Mouse (Mus musculus) heart, embryonic 16.5 days (tissue): ENCODE results near the gene Tmed1. TPM values are rescaled to one million over a fixed set of nuclear protein-coding genes. Genes with fewer than 3 reads are reported as not detected.
A peak's percentile ranks its signal among the peaks of the same experiment; 100 is the strongest.
"Not testable (repeated sequence)": the region's sequence is repeated elsewhere in the genome, so short reads cannot be mapped to it uniquely, and the experiment has no call there.

Experiments used
- ATAC-seq: fragments of 200-750 bp; cut with Nextera tagmentation; replicated peaks from 2 replicates; pipeline ENCODE4 v1.8.0; 2017; ENCODE audit warnings: moderate number of reproducible peaks; ENCODE audit not compliant: insufficient read depth, low FRiP score; ENCODE audit errors: extremely low read depth
- H3K27ac ChIP-seq: fragments of 300-500 bp; sonication (generic); 2 replicates; pipeline ENCODE4 v1.5.1; 2014; ENCODE audit warnings: mild to moderate bottlenecking, low read length, control low read depth, moderate library complexity
- H3K27me3 ChIP-seq: fragments of 300-500 bp; sonication (generic); 2 replicates; pipeline ENCODE4 v1.6.1; 2014; ENCODE audit warnings: low read length, mixed read lengths; ENCODE audit not compliant: control insufficient read depth, insufficient read depth
- H3K36me3 ChIP-seq: fragments of 300-500 bp; sonication (generic); 2 replicates; pipeline ENCODE4 v1.6.1; 2014; ENCODE audit not compliant: control insufficient read depth, insufficient read depth
- H3K4me1 ChIP-seq: fragments of 300-500 bp; sonication (generic); 2 replicates; pipeline ENCODE4 v1.6.1; 2014; ENCODE audit warnings: low read length, mixed read lengths; ENCODE audit not compliant: control insufficient read depth, insufficient read depth
- H3K4me2 ChIP-seq: fragments of 300-500 bp; sonication (generic); 2 replicates; pipeline ENCODE4 v1.6.1; 2014; ENCODE audit warnings: low read depth, mild to moderate bottlenecking, control low read depth, low read length
- H3K4me3 ChIP-seq: fragments of 300-500 bp; sonication (generic); 2 replicates; pipeline ENCODE4 v1.5.1; 2014; ENCODE audit warnings: mild to moderate bottlenecking, control low read depth, low read length
- H3K9ac ChIP-seq: fragments of 300-500 bp; sonication (generic); 2 replicates; pipeline ENCODE4 v1.6.1; 2014; ENCODE audit warnings: low read length, control low read depth
- H3K9me3 ChIP-seq: fragments of 300-500 bp; sonication (generic); replicated peaks from 2 replicates; pipeline ENCODE4 v1.6.1; 2016; ENCODE audit warnings: low read length; ENCODE audit not compliant: control insufficient read depth
- WGBS: fragments of 180-500 bp; shearing (Covaris S2); extraction: QIAGEN DNeasy Blood & Tissue Kit; methylation state at CpG from one replicate; pipeline ENCODE4 v1.1.7; 2014; 5-methylcytosine and 5-hydroxymethylcytosine counted together
- microRNA-seq: library from miRNA; unstranded; fragments of <30 nt; microRNA quantifications from one replicate; pipeline ENCODE4, GENCODE M21; 2017
- polyA plus RNA-seq: library from polyadenylated mRNA; unstranded; fragments of >200 nt; fragmentation: Nextera tagmentation; extraction: Ambion mirVana; gene quantifications from 2 replicates; pipeline ENCODE4 v1.2.1, GENCODE M21; 2015

Gene Tmed1
- polyA plus RNA-seq, 1 experiment from 2014 or later: 81.2 TPM

- Histone ChIP-seq H3K36me3 (peaks cover 53% of the 10 kb centered on the region), H3K9me3 (no peaks in the 10 kb centered on the region), H3K27ac (no peak overlapping the region), H3K4me1 (no peaks in the 10 kb centered on the region), H3K9ac (no peak overlapping the region), H3K27me3 (no peaks in the 10 kb centered on the region), H3K4me2 (no peak overlapping the region), H3K4me3 (no peak overlapping the region)
- WGBS: 86% methylated on average over 20 of the region's 20 CpGs
- no peak for ATAC-seq
Observed at GRCm38 (mm10) chr9:21469032-21470024, 40.7 kb downstream of the Tmed1 start.

- not testable (repeated sequence) for H3K9me3 ChIP-seq, ATAC-seq, H3K4me3 ChIP-seq, H3K4me2 ChIP-seq, H3K27ac ChIP-seq, H3K27me3 ChIP-seq, H3K9ac ChIP-seq
- Histone ChIP-seq H3K36me3 (peaks cover 25% of the 10 kb centered on the region), H3K4me1 (peaks cover 27% of the 10 kb centered on the region)
- 89% methylated on average over 7 of the region's 7 CpGs for WGBS
Observed at GRCm38 (mm10) chr9:21464565-21464928, 45.5 kb downstream of the Tmed1 start.

- peak overlapping the region; percentile 86 for H3K27ac ChIP-seq
- WGBS: 75% methylated on average over 3 of the region's 3 CpGs
- H3K9ac ChIP-seq: no peak overlapping the region
Observed at GRCm38 (mm10) chr9:21463766-21464564, 46.1 kb downstream of the Tmed1 start.

GRCm38 (mm10) chr9:21463138-21463590 is 46.9 kb downstream of the Tmed1 start:
- peak; percentile 89 for ATAC-seq
- H3K9ac ChIP-seq: peak overlapping the region; percentile 50
- peak overlapping the region; percentile 86 for H3K27ac ChIP-seq
- peaks cover 27% of the 10 kb centered on the region for H3K4me1 ChIP-seq
- no peak overlapping the region for H3K4me3 ChIP-seq
- H3K4me2 ChIP-seq: peak overlapping the region; percentile 33; the same call in 1 of the 2 replicates
- no peaks in the 10 kb centered on the region for H3K27me3 ChIP-seq
- WGBS: 14% methylated on average over 5 of the region's 5 CpGs
- no peaks in the 10 kb centered on the region for H3K9me3 ChIP-seq
- H3K36me3 ChIP-seq: peaks cover 16% of the 10 kb centered on the region

More at GRCm38 (mm10) chr9:21463766-21464564, 46.1 kb downstream of the Tmed1 start:
- Histone ChIP-seq H3K36me3 (peaks cover 22% of the 10 kb centered on the region), H3K4me1 (peaks cover 27% of the 10 kb centered on the region), H3K4me2 (no peak overlapping the region), H3K9me3 (no peaks in the 10 kb centered on the region), H3K27me3 (no peaks in the 10 kb centered on the region), H3K4me3 (no peak overlapping the region)
- ATAC-seq: no peak

GRCm38 (mm10) chr9:21460400-21460940 is 49.6 kb downstream of the Tmed1 start:
- H3K27me3 ChIP-seq: no peaks in the 10 kb centered on the region
- no peak overlapping the region for H3K9ac ChIP-seq
- peaks cover 27% of the 10 kb centered on the region for H3K4me1 ChIP-seq
- no peak overlapping the region for H3K4me3 ChIP-seq
- ATAC-seq: no peak
- no peaks in the 10 kb centered on the region for H3K36me3 ChIP-seq
- no peak overlapping the region for H3K4me2 ChIP-seq
- H3K9me3 ChIP-seq: no peaks in the 10 kb centered on the region
- no peak overlapping the region for H3K27ac ChIP-seq
- 93% methylated on average over 3 of the region's 3 CpGs for WGBS

GRCm38 (mm10) chr9:21458821-21459220 is 51.2 kb downstream of the Tmed1 start:
- WGBS: 63% methylated on average over 3 of the region's 3 CpGs
- ATAC-seq: no peak
- no peak overlapping the region for H3K27ac ChIP-seq
- no peak overlapping the region for H3K9ac ChIP-seq
- no peaks in the 10 kb centered on the region for H3K27me3 ChIP-seq
- no peak overlapping the region for H3K4me3 ChIP-seq
- peaks cover 29% of the 10 kb centered on the region for H3K4me1 ChIP-seq
- no peaks in the 10 kb centered on the region for H3K9me3 ChIP-seq
- no peak overlapping the region for H3K4me2 ChIP-seq
- H3K36me3 ChIP-seq: no peaks in the 10 kb centered on the region

Small RNA genes lying within 50 kb of the gene (microRNA-seq; reads per million reads assigned to microRNA genes)
- gene Mir199a-1: 1.2 reads per million

Other genes with a start within 250 kb of the Tmed1 start
- 58.8 and 63.9 TPM in 2 replicates for gene Atg4d, start 245.0 kb downstream of the Tmed1 start, polyA plus RNA-seq
- gene Kri1, start 222.3 kb downstream of the Tmed1 start, polyA plus RNA-seq: 10.5 and 13.2 TPM in 2 replicates
- gene Cdkn2d, start 218.8 kb downstream of the Tmed1 start, polyA plus RNA-seq: 105 and 110 TPM in 2 replicates
- 5.3 and 5.7 TPM in 2 replicates for gene Ap1m2, start 197.9 kb downstream of the Tmed1 start, polyA plus RNA-seq
- 74.4 and 75.1 TPM in 2 replicates for gene Slc44a2, start 189.6 kb downstream of the Tmed1 start, polyA plus RNA-seq
- 105 and 108 TPM in 2 replicates for gene Ilf3, start 142.4 kb downstream of the Tmed1 start, polyA plus RNA-seq
- 23.0 and 24.3 TPM in 2 replicates for gene Qtrt1, start 98.4 kb downstream of the Tmed1 start, polyA plus RNA-seq
- 73.7 and 75.0 TPM in 2 replicates for gene Dnm2, start 85.3 kb downstream of the Tmed1 start, polyA plus RNA-seq
- 3.2 and 3.7 TPM in 2 replicates for gene AB124611, start 15.9 kb upstream of the Tmed1 start, polyA plus RNA-seq
- 17.2 and 21.8 TPM in 2 replicates for gene Carm1, start 36.6 kb upstream of the Tmed1 start, polyA plus RNA-seq
- gene Timm29, start 82.5 kb upstream of the Tmed1 start, polyA plus RNA-seq: 28.4 and 28.6 TPM in 2 replicates
- 16.4 and 17.7 TPM in 2 replicates for gene Yipf2, start 82.6 kb upstream of the Tmed1 start, polyA plus RNA-seq
- 50.7 and 52.5 TPM in 2 replicates for gene Smarca4, start 105.9 kb upstream of the Tmed1 start, polyA plus RNA-seq
- gene Ldlr, start 213.2 kb upstream of the Tmed1 start, polyA plus RNA-seq: 17.7 and 19.1 TPM in 2 replicates